Mouse (Mus musculus) intestine, embryonic 15.5 days (tissue): ENCODE data around the gene Bach2. TPM values are rescaled to one million over a fixed set of nuclear protein-coding genes. Genes with fewer than 3 reads are reported as not detected.

Experiments
- ATAC-seq: fragments of 200-750 bp; cut with Nextera tagmentation; 2 replicates; pipeline ENCODE4 v1.8.0; 2017; ENCODE audit warnings: moderate TSS enrichment, moderate library complexity
- H3K27ac ChIP-seq: fragments of 300-500 bp; sonication (generic); 2 replicates; pipeline ENCODE4 v1.5.1; 2015; ENCODE audit warnings: mild to moderate bottlenecking, inconsistent platforms
- H3K27me3 ChIP-seq: fragments of 300-500 bp; sonication (generic); replicated peaks from 2 replicates; pipeline ENCODE4 v1.6.1; 2015; ENCODE audit warnings: inconsistent platforms
- H3K36me3 ChIP-seq: fragments of 300-500 bp; sonication (generic); 2 replicates; pipeline ENCODE4 v1.6.1; 2015; ENCODE audit warnings: inconsistent platforms
- H3K4me1 ChIP-seq: fragments of 300-500 bp; sonication (generic); replicated peaks from 2 replicates; pipeline ENCODE4 v1.6.1; 2015; ENCODE audit warnings: inconsistent platforms
- H3K4me2 ChIP-seq: fragments of 300-500 bp; sonication (generic); replicated peaks from 2 replicates; pipeline ENCODE4 v1.6.1; 2015; ENCODE audit warnings: mild to moderate bottlenecking, inconsistent platforms
- H3K4me3 ChIP-seq: fragments of 300-500 bp; sonication (generic); replicated peaks from 2 replicates; pipeline ENCODE4 v1.5.1; 2015; ENCODE audit warnings: inconsistent platforms
- H3K9ac ChIP-seq: fragments of 300-500 bp; sonication (generic); 2 replicates; pipeline ENCODE4 v1.6.1; 2015; ENCODE audit warnings: inconsistent platforms
- H3K9me3 ChIP-seq: fragments of 300-500 bp; sonication (generic); 2 replicates; pipeline ENCODE4 v1.6.1; 2016; ENCODE audit warnings: inconsistent platforms
- WGBS: fragments of 180-500 bp; shearing (Covaris S2); methylation state at CpG from one replicate; pipeline ENCODE4 v1.1.7; 2015; 5-methylcytosine and 5-hydroxymethylcytosine counted together
- polyA plus RNA-seq: library from polyadenylated mRNA; unstranded; fragments of >200 nt; fragmentation: Nextera tagmentation; extraction: Ambion mirVana; gene quantifications from 2 replicates; pipeline ENCODE4 v1.2.1, GENCODE M21; 2015

Gene Bach2
- polyA plus RNA-seq, 1 experiment from 2014 or later: 4.7 TPM

DNA sequence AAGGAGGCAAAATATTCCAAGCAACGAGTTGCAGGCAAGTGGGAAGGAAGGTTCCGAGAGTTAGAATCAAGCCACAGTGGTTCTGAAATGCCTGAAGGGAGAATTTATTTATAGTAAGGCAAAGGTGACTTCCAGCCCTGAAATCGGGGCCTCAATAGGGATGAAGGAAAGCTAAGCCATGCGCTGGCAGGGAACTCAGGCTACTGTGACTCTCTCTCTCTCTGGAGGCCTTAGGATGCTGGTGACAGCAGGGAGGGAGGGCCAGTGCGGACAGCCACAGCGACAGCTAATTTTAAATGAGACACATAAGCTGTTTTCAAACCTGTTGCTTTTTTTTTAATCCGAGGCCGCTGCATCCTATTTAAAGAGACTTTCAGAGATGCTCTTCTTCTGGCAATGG, 270.4 kb downstream of the Bach2 start:
- ATAC-seq: no peak
- Histone ChIP-seq H3K27ac (no peak overlapping the region), H3K27me3 (no peaks in the 10 kb centered on the region), H3K4me3 (no peak overlapping the region), H3K9me3 (no peaks in the 10 kb centered on the region), H3K4me1 (no peaks in the 10 kb centered on the region), H3K4me2 (no peak overlapping the region), H3K36me3 (no peaks in the 10 kb centered on the region), H3K9ac (no peak overlapping the region)
- 68% methylated on average over 8 of the region's 8 CpGs for WGBS

- Histone ChIP-seq H3K27ac (no peak overlapping the region), H3K9ac (no peak overlapping the region), H3K4me1 (no peaks in the 10 kb centered on the region), H3K27me3 (no peaks in the 10 kb centered on the region), H3K4me3 (no peak overlapping the region), H3K9me3 (no peaks in the 10 kb centered on the region), H3K4me2 (no peak overlapping the region), H3K36me3 (no peaks in the 10 kb centered on the region)
- no peak for ATAC-seq
- WGBS: 84% methylated on average over 9 of the region's 9 CpGs
These were observed 271.4 kb downstream of the Bach2 start for GRCm38 (mm10) chr4:32509832-32510612.

DNA sequence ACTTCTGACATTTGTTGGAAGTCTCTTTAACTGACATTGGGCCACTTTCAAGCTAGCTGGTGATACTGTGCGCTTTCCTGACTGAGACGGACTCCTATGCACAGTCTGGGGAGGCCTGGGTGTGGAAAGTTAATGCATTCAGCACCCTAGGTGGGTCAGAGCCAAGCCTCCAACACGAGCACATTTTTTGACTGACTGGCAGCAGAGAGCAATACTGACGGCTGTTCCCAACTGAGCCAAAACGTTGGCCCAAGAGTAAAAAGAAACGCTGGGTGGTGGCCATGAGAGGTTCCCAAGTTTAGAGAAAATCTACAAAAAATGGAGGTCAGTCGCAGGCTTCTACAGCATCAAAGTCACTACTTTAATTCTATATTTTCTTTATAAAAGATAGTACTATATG, 272.3 kb downstream of the Bach2 start:
- Histone ChIP-seq H3K9ac (no peak overlapping the region), H3K9me3 (no peaks in the 10 kb centered on the region), H3K36me3 (no peaks in the 10 kb centered on the region), H3K4me1 (no peaks in the 10 kb centered on the region), H3K4me3 (no peak overlapping the region), H3K27me3 (no peaks in the 10 kb centered on the region), H3K4me2 (no peak overlapping the region), H3K27ac (no peak overlapping the region)
- ATAC-seq: no peak
- WGBS: 81% methylated on average over 7 of the region's 7 CpGs

- no peaks in the 10 kb centered on the region for H3K36me3 ChIP-seq
- no peaks in the 10 kb centered on the region for H3K9me3 ChIP-seq
- peaks cover 4% of the 10 kb centered on the region; the same call in 1 of the 2 replicates for H3K4me1 ChIP-seq
- 85% methylated on average over 8 of the region's 8 CpGs for WGBS
- H3K27ac ChIP-seq: no peak overlapping the region
- no peak overlapping the region for H3K4me2 ChIP-seq
- no peak for ATAC-seq
- no peak overlapping the region for H3K9ac ChIP-seq
- no peak overlapping the region for H3K4me3 ChIP-seq
- H3K27me3 ChIP-seq: no peaks in the 10 kb centered on the region
These were observed 277.5 kb downstream of the Bach2 start for GRCm38 (mm10) chr4:32516126-32516525.

DNA sequence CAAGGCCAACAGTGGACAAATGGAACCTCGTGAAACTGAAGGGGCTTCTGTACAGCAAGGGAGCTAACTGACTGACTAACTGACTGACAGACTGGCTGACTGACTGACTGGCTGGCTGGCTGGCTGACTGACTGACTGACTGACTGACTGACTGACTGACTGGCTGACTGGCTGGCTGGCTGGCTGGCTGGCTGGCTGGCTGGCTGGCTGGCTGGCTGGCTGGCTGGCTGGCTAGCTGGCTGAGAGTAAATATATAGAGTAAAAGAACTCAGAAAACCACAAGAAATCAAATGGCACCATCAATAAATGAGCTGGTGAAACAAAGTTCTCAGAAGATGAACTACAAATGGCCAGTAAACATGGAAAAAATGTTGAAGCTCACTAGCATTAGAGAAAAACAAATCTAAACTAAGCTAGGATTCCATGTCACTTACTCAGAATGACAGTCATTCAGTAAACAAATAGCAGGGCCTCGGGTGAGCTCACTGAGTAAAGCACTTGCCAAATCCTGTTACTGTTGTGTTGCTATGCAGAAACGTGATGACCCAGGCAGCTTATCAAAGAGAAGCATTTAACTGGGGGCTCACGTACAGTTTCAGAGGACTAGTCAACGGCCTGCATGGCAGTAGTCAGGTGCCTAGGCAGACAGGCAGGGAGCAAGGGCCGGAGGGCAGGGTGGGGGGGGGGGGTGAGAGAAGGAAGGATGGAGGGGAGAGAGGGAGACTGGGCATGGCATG, 280.4 kb downstream of the Bach2 start:
- Histone ChIP-seq H3K27ac (no peak overlapping the region), H3K4me2 (no peak overlapping the region), H3K27me3 (no peaks in the 10 kb centered on the region), H3K9ac (no peak overlapping the region), H3K4me3 (no peak overlapping the region), H3K9me3 (no peaks in the 10 kb centered on the region), H3K4me1 (peaks cover 4% of the 10 kb centered on the region; the same call in 1 of the 2 replicates), H3K36me3 (no peaks in the 10 kb centered on the region)
- WGBS: 54% methylated on average over 6 of the region's 6 CpGs
- no peak for ATAC-seq

- Histone ChIP-seq H3K36me3 (no peaks in the 10 kb centered on the region), H3K27me3 (no peaks in the 10 kb centered on the region), H3K4me2 (peak overlapping the region; percentile 17; the same call in 1 of the 2 replicates), H3K9ac (no peak overlapping the region), H3K4me1 (peaks cover 7% of the 10 kb centered on the region; the same call in 1 of the 2 replicates), H3K4me3 (no peak overlapping the region), H3K9me3 (no peaks in the 10 kb centered on the region), H3K27ac (no peak overlapping the region)
- 30% methylated on average over 18 of the region's 18 CpGs for WGBS
- peak; percentile 78 for ATAC-seq
These were observed 282.2 kb downstream of the Bach2 start for GRCm38 (mm10) chr4:32520628-32521360.

GRCm38 (mm10) chr4:32521361-32521740, 282.7 kb downstream of the Bach2 start:
- no peak overlapping the region for H3K9ac ChIP-seq
- ATAC-seq: no peak
- no peak overlapping the region for H3K4me3 ChIP-seq
- no peaks in the 10 kb centered on the region for H3K9me3 ChIP-seq
- peaks cover 7% of the 10 kb centered on the region; the same call in 1 of the 2 replicates for H3K4me1 ChIP-seq
- H3K27me3 ChIP-seq: no peaks in the 10 kb centered on the region
- H3K4me2 ChIP-seq: no peak overlapping the region
- 42% methylated on average over 6 of the region's 6 CpGs for WGBS
- H3K36me3 ChIP-seq: no peaks in the 10 kb centered on the region
- H3K27ac ChIP-seq: no peak overlapping the region

GRCm38 (mm10) chr4:32522013-32522412, 283.4 kb downstream of the Bach2 start:
- no peaks in the 10 kb centered on the region for H3K27me3 ChIP-seq
- no peaks in the 10 kb centered on the region for H3K9me3 ChIP-seq
- H3K4me2 ChIP-seq: no peak overlapping the region
- no peak overlapping the region for H3K9ac ChIP-seq
- H3K27ac ChIP-seq: no peak overlapping the region
- peaks cover 7% of the 10 kb centered on the region; the same call in 1 of the 2 replicates for H3K4me1 ChIP-seq
- no peaks in the 10 kb centered on the region for H3K36me3 ChIP-seq
- H3K4me3 ChIP-seq: no peak overlapping the region
- no peak for ATAC-seq
- WGBS: 73% methylated on average over 2 of the region's 2 CpGs

- ATAC-seq: no peak
- Histone ChIP-seq H3K4me2 (no peak overlapping the region), H3K9me3 (no peaks in the 10 kb centered on the region), H3K27ac (no peak overlapping the region), H3K27me3 (no peaks in the 10 kb centered on the region), H3K9ac (no peak overlapping the region), H3K4me1 (peaks cover 7% of the 10 kb centered on the region; the same call in 1 of the 2 replicates), H3K36me3 (no peaks in the 10 kb centered on the region), H3K4me3 (no peak overlapping the region)
- WGBS: 13% methylated on average over 2 of the region's 2 CpGs
These were observed 285.7 kb downstream of the Bach2 start for GRCm38 (mm10) chr4:32524282-32524681.

- Histone ChIP-seq H3K4me2 (no peak overlapping the region), H3K4me3 (no peak overlapping the region), H3K9me3 (no peaks in the 10 kb centered on the region), H3K27ac (no peak overlapping the region), H3K4me1 (peaks cover 7% of the 10 kb centered on the region; the same call in 1 of the 2 replicates), H3K9ac (no peak overlapping the region), H3K27me3 (no peaks in the 10 kb centered on the region), H3K36me3 (no peaks in the 10 kb centered on the region)
- 74% methylated on average over 5 of the region's 5 CpGs for WGBS
- ATAC-seq: no peak
These were observed 286.4 kb downstream of the Bach2 start for GRCm38 (mm10) chr4:32525000-32525399.

DNA sequence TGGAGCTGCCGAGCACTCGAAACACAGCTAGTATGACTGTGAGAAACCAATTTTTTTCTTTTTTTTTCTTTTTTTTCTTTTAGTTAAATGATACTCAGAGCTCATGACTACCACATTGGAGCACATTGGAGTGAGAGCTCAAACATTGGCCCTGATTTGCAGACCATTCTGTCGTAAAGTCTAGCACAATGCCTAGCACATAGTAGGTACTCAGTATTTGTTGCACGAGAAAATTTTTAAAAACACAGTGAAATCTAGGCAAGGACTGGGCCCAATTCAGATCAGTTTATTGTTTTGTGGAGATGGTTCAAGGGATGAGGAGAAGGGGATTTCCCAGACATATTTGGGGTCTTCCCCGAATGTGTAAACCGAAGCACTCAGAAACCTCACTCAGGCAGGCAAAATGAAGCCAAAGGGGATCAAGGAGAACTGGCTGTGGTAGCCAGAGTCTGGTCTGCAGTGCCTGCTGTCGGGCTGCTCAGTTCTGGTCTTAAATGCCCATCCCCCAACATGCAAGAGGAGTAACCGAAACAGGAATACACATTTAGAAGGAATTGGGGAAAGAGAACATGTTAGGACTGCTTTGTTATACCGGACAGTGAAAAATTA, 287.7 kb downstream of the Bach2 start:
- no peak overlapping the region for H3K27ac ChIP-seq
- no peak overlapping the region for H3K9ac ChIP-seq
- no peak overlapping the region for H3K4me3 ChIP-seq
- H3K4me2 ChIP-seq: no peak overlapping the region
- no peaks in the 10 kb centered on the region for H3K9me3 ChIP-seq
- WGBS: 74% methylated on average over 9 of the region's 9 CpGs
- no peak for ATAC-seq
- H3K4me1 ChIP-seq: peaks cover 8% of the 10 kb centered on the region; the same call in 1 of the 2 replicates
- no peaks in the 10 kb centered on the region for H3K27me3 ChIP-seq
- H3K36me3 ChIP-seq: no peaks in the 10 kb centered on the region
